Mouse (Mus musculus): ENCODE measurements at regions not wholly inside any gene's neighbourhood (a gene's known extent, or its start where the extent isn't known, plus 50 kb on each side); places are given as distances from the start of the nearest gene placed in this dataset.

GRCm38 (mm10) chr9:26247669-26248068 is 485.9 kb upstream of the B3gat1 start:
- no peak for DNase-seq (ENCODE audit: low spot score in 2 of 2)

- DNase-seq (ENCODE audit: low spot score in 2 of 2): peak; percentile 61 to 81
Observed at GRCm38 (mm10) chr9:26264867-26265725, 468.4 kb upstream of the B3gat1 start.
